Mouse (Mus musculus): ENCODE data around the gene Gm6482.
"Not testable (repeated sequence)": the region's sequence is repeated elsewhere in the genome, so short reads cannot be mapped to it uniquely, and the experiment has no call there.

Gene Gm6482

DNA sequence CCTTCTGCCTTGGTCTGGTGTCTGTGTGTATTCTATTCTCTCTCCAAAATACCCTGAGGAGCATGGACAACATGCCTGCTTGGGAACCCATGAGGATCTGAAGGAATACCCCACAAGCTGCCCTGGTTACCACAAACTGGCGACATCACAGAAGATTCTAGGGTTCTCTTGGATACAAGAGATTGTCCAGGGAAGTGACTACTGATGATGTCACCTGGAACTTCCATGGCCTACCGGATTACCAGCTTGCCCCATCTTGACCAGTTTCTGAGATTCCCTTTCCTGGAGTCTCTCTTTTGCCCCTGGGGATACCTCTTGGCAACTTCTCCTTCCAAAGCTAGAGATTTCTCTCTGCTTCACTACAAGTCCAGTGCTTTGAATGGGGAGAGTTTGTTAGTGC, at the start of gene Gm6482:
Gm6482 (minus strand) TSS at position 101 of the 400 bp plus-strand sequence.
- DNase-seq (ENCODE audit: low spot score in 2 of 2): not testable (repeated sequence)

GRCm38 (mm10) chr14:41453418-41453817, 45.3 kb upstream of the Gm6482 start, which contains the start of gene Gm7954:
TSS of gene Gm7954 (minus strand) at chr14:41453518.
- DNase-seq (ENCODE audit: low spot score in 2 of 2): not testable (repeated sequence)

GRCm38 (mm10) chr14:41425393-41426075, 17.5 kb upstream of the Gm6482 start:
- peak in 1 of 2 experiments; percentile 27 for DNase-seq (ENCODE audit: low spot score in 2 of 2)

- DNase-seq (ENCODE audit: low spot score in 2 of 2): not testable (repeated sequence)
These were observed 16.6 kb upstream of the Gm6482 start for GRCm38 (mm10) chr14:41424694-41425093.

- DNase-seq (ENCODE audit: low spot score in 2 of 2): not testable (repeated sequence)
These were observed 21.8 kb downstream of the Gm6482 start, which contains the start of gene Gm7945 for GRCm38 (mm10) chr14:41386279-41386678. TSS of gene Gm7945 (minus strand) at chr14:41386379.
